Mouse (Mus musculus) gastrocnemius, adult 18-20 months (tissue): ENCODE data around the gene Acp4. TPM values are rescaled to one million over a fixed set of nuclear protein-coding genes. Genes with fewer than 3 reads are reported as not detected.
"Not testable (repeated sequence)": the region's sequence is repeated elsewhere in the genome, so short reads cannot be mapped to it uniquely, and the experiment has no call there.

Experiments used
- DNase-seq: peaks from one replicate; pipeline ENCODE4 v3.0.0; 2021; ENCODE audit warnings: low spot score
- long read RNA-seq, 2 experiments: library from polyadenylated mRNA; stranded (forward); transcript quantifications; one replicate each; pipeline ENCODE4 v2.0.0; 2021
- total RNA-seq, 2 experiments: library from RNA; stranded (reverse); gene quantifications; 2 replicates each; pipeline ENCODE4 v1.2.3; 2021

Acp4 gene
- total RNA-seq = not detected
- long read RNA-seq, experiment 1 = 0 reads
- long read RNA-seq, experiment 2 = 0 reads

DNA sequence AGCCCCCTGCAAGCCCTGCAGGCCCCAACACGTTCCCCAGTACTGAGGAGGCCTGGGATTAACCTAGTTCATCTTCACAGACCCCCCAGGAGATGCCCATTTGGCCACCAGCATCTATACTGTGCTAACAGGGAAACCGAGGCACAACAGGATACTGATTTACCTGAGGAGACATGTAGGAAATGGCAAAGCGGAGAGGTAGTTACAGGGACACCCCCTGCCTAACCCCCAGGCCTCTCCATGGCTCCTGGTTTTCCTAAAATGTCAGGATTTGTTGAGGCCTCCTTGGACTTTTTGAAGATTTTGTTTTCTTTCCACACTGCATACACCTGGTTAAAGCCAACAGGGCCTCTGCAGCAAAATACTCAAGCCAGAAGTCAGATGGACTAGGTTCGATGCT lies at the start of gene Acp4:
TSS of gene Acp4 (minus strand) at position 101 of the 400 bp plus-strand sequence.
- DNase-seq = no peak

DNA sequence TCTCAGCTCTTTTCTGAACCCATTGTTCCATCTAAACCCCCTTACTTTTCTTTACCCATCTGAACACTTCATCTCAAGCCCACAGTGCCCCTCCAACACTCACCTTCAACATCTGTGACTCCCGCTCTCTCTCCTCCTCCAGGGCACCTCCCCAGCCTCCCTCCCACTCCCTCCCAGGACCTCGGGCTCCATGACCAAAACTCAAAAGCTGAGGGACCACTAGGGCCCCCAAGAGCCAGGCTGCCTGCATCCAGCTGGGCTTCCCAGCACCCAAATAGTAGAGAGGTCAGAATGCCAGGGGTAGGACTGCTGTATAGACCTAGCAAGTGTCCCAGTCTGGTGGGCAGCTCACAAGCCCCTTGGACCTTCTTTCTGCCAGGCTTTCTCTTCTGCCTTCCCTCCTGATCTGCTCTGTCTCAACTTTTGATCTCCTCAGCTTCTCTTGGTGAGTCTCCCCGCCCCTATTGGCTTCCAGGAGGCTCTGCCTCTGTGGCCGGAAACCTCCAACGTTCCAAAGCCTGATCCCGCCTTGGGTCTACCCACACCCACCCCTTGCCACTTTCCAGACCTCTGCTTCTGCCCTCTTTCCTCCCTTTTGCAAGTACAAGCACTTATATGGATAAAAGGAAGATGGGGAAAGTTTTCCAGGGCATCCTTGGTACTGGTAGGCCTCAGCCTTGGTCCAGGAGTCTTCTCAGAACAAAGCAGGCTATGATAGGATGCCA lies 49.5 kb upstream of the Acp4 start, which contains the start of gene Clec11a:
TSS of gene Clec11a (minus strand) at position 387 of the 725 bp plus-strand sequence.
- DNase-seq = no peak

GRCm38 (mm10) chr7:44305686-44306085 lies 48.5 kb upstream of the Acp4 start:
- DNase-seq = no peak

DNA sequence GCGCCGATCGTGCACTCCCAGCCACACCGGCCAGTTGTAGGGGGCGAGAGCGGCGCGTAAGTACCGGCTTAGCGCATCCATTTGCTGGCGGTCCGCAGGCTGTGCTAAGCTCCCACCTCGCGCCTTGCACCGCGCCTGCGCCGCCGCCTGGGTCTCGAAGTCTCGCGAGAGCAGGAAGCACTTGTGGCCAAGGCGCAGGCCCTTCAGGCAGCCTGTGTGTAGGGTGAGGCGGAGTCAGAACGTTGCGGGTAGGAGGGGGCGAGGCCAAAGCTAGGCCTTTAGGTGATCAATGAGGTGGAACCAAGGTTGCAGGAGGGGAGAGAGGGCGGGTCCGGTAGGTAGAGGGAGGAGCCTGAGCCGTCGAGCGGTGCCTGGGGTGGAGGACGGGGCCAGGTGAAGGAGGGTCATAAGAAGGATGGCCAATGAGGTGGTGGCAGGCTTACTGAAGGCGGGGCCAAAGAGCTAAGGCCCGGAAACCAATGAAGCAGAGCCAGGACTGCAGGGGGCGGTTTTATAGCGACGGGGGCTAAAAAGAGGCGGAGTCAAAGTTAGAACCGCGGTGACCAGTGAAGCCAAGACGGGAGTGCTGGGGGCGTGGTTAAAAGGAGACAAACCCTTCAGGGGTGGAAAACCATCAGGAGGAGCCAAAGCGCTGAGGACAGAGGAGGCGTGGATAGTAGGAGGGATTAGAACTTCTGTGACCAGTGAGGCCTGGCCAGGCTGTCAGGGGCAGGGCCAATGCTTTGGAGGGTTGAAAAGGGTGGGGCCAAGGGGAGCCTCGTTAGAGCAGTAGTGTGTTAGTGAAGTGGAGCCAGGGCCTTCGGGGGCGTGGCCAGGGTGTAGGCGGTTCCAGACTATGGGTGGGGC lies 47.8 kb upstream of the Acp4 start:
- peak; percentile 96 for DNase-seq

DNA sequence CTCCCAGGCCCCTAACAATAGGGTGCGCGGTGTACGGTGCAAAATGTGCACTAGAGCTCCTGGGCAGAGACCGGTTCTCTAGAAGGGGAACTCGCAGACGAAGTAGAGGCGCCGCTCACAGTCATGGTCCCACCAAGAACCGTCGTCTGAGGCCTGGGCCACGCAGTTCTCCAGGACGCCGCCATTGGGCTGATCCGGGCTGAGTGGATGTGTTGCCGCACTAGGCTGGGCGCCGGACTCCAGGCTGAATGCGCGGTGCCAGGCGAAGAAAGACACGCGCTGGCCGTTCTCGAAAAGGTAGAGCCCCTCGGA lies 47.2 kb upstream of the Acp4 start:
- no peak for DNase-seq

DNA sequence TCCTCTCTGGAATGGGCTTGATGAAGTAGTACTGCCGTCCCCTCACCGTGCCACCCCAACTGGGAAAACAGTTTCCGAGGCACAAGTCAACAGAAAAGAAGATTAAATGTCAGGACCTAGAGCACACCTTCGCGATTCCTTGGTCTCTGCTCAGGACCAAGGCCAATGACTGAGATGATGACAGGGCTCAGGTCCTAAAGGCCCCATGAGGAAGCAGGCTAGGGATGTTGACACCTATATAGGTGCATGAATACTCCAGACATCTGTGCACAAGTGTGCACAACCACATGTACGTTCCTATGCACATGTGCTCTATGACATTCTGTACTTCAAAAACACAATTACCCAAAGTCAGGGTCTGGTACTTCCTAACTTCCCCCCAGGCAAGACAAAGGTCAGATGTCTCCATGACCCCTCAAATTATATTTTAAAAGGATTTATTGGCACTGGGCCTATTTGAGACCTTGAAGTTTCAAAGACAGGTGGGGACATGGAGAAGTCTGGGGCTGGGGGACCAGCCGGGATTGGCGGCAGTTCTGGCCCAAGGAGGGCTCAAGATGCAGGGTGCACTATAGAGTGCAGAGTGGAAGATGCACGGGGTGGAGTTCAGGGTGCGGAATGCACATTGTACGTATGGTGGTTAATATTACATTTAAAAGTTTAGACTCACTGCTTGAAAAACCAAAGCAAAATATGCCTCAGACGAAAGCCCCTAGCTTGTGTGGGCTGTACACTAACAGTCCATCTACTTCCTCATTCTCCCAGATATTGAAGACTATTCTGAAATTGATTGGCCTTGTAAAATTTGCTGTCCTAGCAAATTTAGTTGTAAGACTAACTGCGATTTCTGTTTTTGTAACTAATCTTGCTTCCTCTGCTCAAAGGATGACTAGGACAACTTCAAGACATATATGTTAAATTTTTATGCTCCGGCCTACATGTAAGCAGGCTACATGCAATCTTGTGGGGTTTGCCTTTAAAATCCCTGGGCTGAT lies 46.5 kb upstream of the Acp4 start:
- DNase-seq = no peak

DNA sequence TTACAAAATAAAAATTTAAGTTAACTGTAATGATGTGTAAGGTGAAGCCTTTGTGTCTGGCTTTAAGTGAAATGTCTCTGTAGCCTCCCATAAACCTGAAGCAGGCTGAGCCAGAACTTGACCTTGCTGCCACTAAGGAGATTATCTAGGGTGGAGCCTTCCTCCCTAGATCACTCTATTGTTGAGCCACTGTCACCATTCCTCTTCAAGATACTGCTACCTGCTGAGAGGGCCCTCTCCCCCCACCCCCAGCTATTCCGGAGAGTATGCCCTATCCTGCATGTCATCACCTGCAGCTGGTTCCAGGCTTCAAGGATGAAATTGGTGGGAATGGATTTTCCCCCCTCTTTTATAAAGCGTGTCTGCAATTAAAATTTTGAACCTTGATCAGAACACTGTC lies 40.3 kb upstream of the Acp4 start:
- DNase-seq = not testable (repeated sequence)

- DNase-seq = no peak
Measured at GRCm38 (mm10) chr7:44291418-44291817, 34.2 kb upstream of the Acp4 start.

DNA sequence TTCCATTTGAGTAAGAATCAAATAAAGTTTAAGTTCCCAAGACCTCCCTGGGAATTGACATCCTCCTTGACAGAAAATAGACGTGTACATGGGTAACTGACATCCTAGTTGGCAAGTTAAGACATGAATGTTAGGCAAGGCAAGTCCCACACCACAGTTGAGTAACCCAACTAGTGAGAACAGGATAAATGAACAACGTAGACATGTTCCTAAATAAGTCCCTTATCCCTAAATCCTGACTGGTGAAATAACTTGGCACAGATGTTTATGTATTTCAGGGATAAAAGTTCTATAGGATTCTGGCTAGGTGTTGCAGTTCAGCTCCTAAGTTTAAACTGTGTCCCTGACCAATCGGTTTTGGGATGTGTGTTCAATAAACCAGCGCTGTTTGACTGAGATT lies 33.8 kb upstream of the Acp4 start:
- DNase-seq = no peak

GRCm38 (mm10) chr7:44287760-44288159 lies 30.6 kb upstream of the Acp4 start:
- no peak for DNase-seq

- DNase-seq = no peak
Measured at GRCm38 (mm10) chr7:44281586-44281985, 24.4 kb upstream of the Acp4 start.

DNA sequence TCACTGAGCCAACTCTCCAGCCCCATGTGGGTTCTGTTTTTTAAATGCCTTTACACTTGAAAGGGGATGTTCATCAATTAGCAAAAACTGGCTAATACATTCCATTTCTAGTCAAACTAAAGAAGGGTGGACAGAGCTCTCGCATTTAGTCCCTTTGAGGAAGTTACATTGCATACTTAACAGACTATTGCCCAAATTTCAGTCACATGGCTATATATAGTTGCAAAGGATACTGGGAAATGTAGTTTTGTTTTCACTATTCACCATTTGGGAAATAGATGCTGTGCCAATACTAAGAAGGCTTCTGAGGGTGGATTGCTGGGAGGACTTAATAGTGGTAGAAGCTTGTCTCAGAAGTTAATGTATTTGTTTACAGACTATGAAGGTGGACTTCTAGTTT lies 23.8 kb upstream of the Acp4 start:
- DNase-seq = no peak

DNA sequence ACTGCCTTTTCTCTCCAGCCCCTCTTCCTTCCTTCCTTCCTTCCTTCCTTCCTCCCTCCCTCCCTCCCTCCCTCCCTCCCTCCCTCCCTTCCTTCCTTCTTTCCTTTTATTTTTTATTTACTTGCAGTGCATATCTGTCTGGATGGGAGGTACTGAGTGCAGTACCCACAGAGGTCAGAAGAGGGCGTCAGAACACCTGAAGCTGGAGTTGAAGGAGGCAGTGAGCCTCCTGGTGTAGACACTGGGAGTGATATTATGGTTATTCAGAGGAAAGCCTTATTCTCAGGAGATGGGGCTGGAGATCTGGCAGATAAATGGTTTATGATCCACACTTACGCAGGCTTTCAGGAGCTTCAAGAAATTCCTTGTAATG lies 20.1 kb upstream of the Acp4 start:
- no peak for DNase-seq

- no peak for DNase-seq
Measured at GRCm38 (mm10) chr7:44276461-44277249, 19.5 kb upstream of the Acp4 start.

DNA sequence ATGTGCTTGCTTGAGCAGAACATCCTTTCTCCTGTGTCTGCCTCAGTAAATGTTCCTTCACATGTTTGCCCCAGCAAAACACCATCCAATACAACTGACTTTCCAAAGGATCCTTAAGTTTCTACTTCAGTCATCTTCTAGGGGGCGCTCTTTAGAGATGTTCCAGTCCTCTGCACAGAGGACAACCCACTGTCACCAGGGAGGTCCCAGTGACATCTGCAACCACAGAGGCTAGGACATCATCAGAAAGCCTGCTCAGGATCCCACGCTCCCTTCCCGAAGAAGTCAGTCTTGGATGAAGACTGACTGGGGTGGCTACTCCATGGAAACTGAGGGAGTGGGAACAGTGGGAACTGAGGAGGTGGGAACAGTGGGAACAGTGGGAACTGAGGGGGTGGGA lies 18.4 kb upstream of the Acp4 start:
- no peak for DNase-seq

DNA sequence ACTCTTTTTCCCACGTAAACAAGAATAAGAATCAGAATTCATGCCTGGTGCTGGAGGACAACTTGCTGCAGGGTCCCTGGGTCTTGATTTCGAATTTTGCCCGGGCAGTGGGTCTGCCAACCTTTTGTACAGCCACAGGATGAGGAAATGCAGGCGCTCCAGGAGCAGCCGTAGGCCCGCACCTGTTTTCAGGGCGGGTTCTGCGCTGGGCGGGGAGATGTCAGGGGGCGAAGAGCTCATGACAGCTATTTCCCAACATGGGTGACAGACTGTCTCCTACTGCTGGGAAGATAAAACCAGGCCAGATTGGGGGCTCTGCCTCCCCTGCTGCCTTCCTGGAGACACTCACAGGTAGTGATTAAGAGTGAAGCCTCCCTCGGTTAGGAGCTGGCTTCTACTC lies 16.9 kb upstream of the Acp4 start:
- DNase-seq = no peak

- DNase-seq = no peak
Measured at GRCm38 (mm10) chr7:44273446-44273845, 16.3 kb upstream of the Acp4 start.

- DNase-seq = no peak
Measured at GRCm38 (mm10) chr7:44272546-44272945, 15.4 kb upstream of the Acp4 start.

DNA sequence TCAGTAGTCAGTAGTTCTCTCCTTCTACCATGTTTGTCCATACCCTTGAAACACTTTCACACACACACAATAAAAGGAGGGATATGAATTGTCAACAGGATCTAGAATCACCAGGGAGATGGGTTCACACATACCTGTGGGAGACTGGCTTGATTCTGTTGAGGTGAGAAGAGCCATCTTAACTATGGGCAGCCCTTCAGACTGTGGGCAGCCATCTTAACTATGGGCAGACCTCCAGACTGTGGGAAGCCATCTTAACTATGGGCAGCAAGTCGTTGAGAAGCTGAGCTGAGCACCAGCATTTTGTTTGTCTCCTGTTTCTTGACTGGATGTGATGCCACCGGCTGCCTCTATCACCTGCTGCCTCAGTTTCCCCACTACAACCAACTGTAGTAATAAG lies 14.1 kb upstream of the Acp4 start:
- DNase-seq = no peak

DNA sequence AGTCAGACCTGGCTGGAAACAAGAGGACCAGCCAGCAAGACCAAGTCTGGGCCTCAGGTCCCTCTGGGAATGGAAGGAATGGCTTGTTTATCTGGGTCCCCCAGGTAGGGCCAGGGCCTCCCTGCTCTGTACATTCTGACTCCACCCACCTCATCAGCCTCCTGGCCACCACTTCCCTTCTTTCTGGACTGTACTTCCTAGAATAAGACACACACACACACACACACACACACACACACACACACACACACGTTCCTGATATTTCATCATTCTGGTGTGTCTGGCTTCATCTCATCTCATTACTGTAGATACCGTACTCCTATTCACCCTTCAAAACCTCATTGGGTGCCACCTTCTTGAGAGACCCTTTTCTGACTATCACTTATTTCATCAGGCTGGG lies 12.2 kb upstream of the Acp4 start:
- DNase-seq = no peak

DNA sequence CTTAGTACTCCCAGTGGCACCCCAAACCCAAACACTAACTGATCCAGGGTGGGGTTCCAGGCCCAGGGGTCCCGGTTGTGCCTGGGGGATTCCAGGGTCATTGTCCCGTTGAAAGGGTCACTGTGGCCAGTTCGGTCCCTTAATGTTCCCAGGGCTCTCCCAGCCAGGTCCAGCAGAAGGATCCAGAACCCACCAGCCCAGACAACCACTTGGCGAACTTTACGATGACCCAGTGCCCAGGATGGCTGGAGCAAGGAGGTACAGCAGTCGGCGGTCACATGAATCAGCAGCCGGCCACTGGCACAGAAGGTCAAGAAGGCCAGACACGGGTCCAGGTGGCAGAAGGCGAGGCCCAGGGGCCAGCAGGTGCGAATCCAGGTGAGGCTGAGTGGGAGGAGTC lies 10.9 kb upstream of the Acp4 start:
- DNase-seq = no peak
